Mouse (Mus musculus) heart, postnatal 10 days (tissue): Measurements from ENCODE around the gene Mtg2. TPM values are rescaled to one million over a fixed set of nuclear protein-coding genes. Genes with fewer than 3 reads are reported as not detected.

Source experiments
- DNase-seq, 2 experiments: peaks; one replicate each; pipeline ENCODE4 v3.0.0; 2021
- intact Hi-C: fragments of 180-260 bp; cut with DNase I; formaldehyde crosslinking; loops from one replicate; pipeline ENCODE4 v1.15.1; 2025
- total RNA-seq, 2 experiments: library from RNA; stranded (reverse); gene quantifications; 2 replicates each; pipeline ENCODE4 v1.2.3; 2021

Gene Mtg2
- total RNA-seq, 2 experiments from 2014 or later: 15.5 to 16.0 TPM

DNA sequence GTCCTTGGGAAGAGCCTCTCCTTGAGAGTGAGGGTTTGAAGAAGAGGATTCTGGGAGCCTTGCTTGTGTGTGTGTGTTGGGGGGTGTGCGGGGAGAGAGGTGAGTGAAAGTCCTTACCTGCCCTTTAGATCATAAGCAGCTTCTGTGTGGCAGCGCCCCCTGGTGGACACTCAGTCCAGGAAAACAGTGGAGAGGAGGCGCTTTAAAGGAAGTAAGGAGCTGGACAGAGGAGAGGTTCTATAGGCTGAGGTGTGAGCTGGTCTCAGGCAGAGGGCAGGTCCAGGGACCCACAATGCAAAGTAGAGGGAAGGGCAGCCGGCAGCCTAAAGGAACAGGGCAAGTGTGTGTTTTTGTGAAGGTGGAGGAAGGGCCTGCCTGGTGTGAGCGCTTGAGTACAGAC lies 19.4 kb upstream of the Mtg2 start:
- intact Hi-C loops: loop anchor here (1.0 kb wide), 1 partner anchor 134 kb away; no protein-coding TSS in a partner anchor
- DNase-seq: peak; percentile 82 to 90

DNA sequence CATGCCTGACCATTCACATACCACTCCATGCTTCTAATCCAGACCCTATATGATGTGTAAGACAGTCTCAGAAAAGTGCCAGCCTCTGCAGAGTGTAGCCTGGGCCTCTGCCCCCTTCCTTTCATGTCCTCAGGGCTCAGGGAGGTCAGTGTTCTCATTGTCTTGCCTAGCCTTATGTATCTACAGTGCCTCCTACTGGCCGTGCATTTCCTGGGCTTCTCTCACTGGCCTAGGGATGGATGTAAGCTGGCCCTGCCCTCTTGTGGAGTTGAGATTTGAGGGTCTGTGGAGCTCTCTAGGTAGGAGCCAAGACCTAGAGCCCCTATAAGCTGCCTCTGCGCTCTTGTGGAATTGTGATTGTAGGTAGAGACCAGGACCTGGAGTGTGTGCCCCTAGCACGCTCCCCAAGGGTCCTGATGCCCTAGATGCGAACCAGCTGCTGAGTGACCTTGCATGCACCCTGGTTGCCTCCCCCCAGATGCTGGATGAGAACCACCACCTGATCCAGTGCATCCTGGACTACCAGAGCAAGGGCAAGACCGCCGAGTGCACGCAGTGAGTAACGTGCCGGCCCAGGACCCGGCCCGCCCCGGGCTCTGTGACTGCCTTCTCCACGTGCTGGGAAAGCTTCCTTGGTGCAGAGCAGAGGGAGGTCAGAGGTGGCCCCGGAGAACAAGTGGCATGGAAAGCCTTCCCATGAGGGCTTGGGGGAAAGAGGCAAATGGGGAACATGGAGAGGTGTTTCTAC lies 18.2 kb upstream of the Mtg2 start:
- DNase-seq: peak in 1 of 2 experiments; percentile 49
- intact Hi-C loops: loop anchor here (1.0 kb wide), 1 partner anchor 135 kb away; no protein-coding TSS in a partner anchor

DNA sequence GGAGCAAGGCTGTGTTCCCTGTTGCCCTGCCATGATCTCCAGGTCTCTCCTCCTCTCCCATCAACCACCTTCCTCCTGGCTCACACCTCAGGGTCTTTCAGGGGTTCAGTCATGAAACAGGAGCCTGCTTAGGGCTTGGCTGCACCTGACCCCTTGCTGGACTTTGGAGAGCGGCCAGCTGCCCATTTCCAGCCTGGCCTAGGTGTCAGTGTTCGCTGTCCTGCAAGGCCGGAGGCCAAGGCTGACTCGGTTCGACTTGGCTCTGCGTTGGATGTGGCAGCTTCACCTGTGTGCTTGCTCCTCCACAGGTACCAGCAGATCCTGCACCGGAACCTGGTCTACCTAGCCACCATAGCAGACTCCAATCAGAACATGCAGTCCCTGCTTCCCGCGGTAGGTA lies 17.4 kb upstream of the Mtg2 start:
- no peak for DNase-seq
- intact Hi-C loops: no loop called here

DNA sequence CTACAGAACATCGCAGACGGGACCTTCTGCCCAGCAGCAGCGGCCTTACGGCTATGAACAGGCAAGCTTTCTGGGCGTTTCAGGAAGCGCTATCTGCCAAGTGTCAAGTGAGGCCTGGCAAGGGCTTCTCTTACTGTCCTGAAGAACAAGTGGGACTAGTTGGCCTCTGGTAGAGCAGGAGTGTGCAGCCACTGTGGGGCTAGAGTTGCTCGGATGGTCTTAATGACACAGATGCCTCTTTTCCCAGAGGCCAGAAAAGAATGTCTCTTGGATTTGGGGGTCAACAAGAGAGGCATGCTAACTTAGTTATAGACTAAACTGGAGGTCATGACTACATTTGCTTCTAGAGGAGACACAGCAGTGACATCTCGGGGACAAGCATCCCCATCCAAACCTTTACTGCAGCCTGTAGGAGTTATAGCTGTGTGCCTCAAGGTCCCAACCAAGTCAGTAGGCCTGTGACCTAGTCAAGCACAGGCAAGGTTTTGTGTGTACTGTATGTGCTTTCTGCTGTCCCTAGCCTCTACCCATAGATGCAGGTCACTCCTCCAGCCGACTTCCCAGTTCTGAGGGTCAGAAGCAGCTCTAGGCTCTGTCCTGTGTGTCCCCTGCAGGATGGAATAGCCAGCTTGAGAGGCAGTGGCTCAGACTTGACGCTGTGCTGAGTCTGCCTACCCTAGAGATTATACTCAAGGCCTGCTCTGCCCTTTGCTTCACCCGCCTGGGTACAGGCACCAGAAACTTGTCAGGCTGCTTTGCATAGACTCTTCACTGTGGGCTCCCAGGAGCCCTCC lies 6.9 kb upstream of the Mtg2 start:
- DNase-seq: peak in 1 of 2 experiments; percentile 16
- intact Hi-C loops: no loop called here

DNA sequence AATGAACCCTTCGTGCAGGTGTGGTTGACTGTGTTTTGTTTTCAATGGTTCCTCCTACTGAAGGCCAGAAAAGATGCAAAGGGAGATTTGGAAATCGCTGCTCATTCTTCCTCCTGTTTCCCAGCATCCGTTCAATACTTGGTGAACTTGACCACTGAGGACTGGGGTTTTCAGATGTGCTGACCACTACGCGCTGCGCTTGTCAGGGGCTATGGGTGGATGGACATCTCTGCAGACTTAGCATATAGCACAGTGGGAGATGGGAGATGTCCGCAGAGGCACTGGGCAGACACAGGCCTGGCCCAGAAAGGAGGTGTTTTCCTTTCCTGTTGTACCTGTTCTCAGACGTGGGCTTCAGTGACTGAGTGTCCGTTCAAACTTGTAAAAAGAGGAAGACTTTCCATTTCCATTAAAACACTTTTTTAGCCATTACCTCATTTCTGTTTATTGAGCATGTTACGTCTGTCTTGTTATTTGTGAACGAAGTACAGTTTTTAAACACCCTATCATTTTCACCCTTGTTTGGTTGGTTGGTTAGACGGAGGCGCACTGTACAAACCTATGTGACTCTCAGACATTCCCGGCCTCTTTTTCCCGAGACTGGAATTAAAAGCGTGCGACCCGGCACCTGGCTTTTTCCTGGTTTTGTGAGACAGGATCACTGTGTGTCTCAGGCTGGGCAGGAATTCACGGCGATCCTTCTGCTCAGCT lies 463 bp upstream of the Mtg2 start:
- intact Hi-C loops: loop anchor here (2.0 to 10.0 kb wide), 2 partner anchors 47 to 185 kb away; partner anchors contain the start of gene Rps21
- peak in 1 of 2 experiments; percentile 14 for DNase-seq

DNA sequence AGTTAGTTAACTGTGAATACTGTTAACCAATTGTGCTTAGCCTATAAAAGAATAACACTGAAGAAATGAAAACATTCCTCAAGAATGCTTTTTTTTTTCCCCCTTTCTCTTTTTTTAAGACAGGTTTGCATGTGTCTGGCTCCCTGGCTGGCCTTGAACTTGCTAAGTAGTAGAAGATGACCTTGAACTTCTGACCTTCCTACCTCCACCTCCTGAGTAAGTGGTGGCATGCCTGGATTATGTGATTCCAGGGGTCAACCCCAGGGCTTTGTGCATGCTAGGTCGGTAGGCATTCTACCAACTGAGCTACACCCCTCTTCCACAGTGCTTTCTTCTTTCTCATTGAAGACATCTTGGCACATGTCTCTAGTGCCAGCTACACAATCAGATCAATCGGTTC lies 1.3 kb downstream of the Mtg2 start:
- no peak for DNase-seq
- intact Hi-C loops: loop anchor here (2.0 to 10.0 kb wide), 2 partner anchors 45 to 183 kb away; partner anchors contain the start of gene Rps21

DNA sequence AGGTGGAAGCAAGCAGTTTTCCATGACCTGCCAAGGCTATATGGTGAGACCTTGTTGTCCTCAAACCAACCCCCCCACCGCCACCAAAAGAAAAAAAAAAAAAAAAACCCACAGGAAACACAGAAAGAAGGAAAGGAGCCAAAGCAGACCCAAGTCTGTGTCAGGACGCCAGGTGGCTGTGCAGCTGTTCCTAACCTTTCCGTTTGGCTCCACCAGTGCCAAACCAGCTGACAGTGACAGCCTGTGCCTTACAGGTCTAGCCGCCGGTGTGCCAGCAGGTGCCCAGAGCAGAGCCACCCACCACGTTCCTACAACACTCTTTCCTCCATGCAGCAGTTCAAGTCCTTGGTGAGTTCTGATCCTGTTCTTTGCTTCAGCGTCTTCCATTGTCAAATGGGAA lies 2.5 kb downstream of the Mtg2 start:
- no peak for DNase-seq
- intact Hi-C loops: loop anchor here (10.0 kb wide), 1 partner anchor 182 kb away; the partner anchor contains the start of gene Rps21

DNA sequence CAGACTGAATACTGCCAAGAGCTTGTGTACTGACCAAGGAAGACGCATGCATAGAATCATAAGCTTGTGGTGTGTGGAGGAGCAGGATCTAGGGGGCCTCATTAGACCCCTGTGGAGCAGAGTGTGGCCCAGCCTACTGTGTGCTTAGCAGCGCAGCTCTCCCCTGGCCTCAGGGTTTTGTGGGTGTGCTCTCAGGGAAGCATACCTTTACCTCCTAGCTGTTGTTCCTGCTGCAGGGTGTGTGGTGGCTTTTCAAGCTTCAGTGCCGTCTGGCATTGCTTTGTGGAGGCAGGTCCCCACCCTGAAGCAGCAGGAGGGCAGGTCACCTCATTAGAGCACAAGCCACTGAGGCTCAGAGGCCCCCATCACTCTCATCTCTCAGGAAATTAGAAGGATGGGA lies 7.2 kb downstream of the Mtg2 start:
- intact Hi-C loops: loop anchor here (10.0 kb wide), 1 partner anchor 177 kb away; the partner anchor contains the start of gene Rps21
- no peak for DNase-seq

DNA sequence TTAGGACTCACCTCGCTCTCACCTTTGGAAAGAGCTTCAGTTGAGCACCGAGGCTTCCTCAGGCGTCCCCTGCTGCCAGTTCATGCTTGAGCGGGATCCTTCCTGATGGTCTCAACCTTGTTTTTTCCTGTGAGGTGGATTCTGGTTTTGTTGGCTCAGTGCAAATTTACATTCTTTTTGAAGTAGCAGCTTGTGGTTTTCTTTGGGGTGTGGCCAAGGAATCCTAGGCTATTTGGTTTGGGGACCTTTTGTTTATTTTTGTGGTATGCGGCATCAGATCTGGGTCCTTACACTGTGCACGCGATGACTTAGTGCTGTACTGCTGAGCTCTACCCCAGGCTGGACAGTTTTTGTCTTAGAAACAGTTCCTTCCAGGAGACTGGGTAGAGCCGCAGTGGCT lies 10.3 kb downstream of the Mtg2 start:
- DNase-seq: no peak
- intact Hi-C loops: no loop called here

DNA sequence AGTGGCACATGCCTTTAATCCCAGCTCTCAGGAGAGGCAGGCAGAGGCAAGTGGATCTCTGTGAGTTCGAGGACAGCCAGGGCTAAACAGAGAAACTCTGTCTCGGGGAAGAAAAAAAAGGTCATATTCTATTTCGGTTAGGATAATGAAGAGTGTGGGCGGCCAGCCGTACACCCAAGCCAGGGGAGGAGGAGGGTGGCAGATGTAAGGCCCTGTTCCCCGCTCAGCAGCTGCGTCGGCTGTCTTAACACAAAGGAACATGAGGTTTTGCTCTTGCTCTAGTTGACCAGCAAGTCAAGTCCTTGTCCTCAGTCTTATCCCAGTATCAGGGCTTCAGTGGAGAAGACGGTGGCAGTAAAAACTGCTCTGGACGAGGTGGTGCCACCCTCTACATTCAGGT lies 12.7 kb downstream of the Mtg2 start:
- intact Hi-C loops: no loop called here
- no peak for DNase-seq

DNA sequence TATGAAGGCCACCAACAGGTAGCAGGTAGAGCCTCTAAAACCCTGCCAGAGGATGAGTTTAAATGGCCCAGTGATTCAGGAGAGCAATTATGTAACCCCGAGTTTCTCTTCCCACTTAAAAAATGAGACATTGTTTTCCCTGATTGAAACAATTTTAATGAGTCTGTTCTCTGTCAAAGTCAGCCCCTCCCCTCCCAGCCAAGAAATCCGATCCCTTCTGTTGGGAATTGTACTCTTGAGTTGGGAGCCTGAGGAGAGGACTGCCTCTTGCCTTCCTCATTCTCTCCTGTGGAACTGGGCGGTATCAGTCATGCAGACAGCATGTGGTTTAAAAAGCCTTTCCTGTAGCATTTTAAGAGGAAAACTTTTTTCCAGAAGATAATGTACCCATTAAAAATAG lies 14.2 kb downstream of the Mtg2 start:
- intact Hi-C loops: no loop called here
- no peak for DNase-seq

DNA sequence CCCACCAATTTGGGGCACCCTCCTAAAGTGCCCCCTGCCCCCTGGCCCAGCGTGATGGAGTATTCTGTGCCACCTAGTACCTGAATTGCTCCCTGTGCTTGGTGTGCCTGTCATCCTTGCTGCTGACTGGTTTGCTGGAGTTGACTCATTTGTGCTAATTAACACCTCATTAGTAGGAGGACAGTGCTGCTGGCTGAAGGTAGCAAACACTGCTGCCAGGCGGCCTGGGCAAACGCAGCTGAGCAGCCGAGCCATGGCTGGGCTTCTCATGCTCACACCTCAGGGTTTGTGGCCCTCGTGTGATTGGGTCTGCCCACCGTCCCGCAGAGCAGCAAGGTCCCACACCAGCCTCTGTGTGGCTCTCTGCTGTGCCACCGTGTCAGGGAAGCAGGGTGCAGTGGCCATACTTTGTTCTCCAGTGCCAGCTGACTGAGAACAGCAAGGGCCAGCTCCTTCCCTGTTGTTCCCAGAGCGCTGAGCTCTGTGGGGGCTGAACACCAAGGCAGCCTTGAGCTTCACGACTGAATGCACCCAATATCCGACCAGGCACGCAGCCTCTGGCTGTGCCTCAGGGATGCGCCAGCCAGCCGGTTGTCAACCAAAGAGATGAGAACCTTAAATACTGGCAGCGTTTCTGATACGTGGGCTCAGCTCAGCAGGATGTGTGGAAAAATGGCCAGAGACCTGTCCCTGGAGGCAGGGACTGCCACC lies 15.7 kb downstream of the Mtg2 start:
- intact Hi-C loops: no loop called here
- no peak for DNase-seq

DNA sequence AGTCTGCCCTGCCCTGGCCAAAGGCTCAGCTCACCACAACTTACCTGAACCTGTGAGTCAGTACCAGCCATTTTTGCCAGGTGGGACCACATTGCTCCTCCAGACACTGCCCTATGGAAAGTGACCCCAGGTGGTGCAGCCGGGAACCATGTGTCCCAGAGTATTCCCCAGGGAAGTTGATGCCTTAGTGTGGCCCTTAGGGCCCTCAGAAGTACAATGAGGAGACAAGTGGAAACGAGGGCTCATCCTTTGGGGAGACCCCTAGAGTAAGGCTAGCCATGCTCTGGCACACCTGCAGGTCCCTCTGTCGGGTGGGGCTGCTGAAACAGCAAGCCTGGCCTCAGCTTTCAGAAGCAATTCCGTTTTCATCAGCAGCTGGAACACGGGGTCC lies 16.2 kb downstream of the Mtg2 start:
- intact Hi-C loops: no loop called here
- DNase-seq: no peak

DNA sequence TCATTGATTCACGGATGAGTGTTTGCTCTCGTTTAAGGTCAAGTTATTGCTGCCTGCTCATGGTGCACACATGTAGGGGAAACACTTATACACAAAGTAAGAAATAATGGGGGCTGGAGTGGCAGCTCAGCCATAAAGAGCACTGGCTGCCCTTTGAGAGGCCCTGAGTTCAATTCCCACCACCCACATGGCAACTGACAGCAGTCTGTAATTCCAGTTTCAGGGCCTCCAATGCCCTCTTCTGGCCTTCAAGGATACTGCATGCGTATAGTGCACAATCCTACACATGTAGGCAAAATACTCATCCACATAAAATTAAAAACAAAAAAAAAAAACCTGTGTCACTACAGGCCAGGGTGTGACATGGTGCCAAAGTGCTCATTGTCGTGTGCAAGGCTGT lies 17.1 kb downstream of the Mtg2 start:
- DNase-seq: no peak
- intact Hi-C loops: no loop called here

DNA sequence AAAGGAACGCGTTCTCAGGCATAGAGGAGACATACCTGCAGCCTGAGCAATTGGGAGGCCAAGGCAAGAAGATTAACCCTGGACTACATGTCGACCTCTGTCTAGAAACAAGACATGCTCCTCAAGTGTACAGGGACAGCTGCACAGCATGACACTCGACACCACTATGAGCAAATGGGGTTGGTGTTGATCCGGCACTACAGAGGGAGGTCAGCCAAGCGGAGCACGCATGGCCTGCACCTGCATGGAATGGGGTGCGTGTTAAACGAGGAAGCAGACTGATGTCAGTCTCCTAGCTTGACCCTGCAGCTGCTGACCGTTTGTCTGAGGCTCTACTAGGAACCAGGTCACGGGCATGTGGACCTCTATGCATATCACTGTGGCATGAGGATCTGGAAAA lies 19.9 kb downstream of the Mtg2 start:
- no peak for DNase-seq
- intact Hi-C loops: no loop called here

DNA sequence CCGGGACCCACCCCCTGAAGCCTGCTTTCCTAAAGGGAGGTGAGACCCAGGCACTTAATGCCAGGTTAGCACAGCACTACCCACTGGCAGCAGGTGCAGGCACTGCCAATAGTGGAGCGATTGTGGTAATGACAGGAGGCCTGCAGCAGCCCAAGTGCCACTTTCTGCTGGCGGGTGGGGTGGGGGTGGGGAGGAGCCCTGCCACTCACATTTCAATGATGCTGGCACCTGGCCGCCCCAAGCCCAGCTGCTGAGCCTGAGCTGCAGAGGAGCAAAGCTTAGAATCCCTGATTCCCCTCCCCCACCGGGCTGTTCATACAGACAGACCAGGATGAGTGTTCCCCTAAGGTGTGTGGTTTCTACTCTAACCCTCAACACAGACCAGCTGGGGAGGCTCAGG lies 25.3 kb downstream of the Mtg2 start:
- no peak for DNase-seq
- intact Hi-C loops: no loop called here

DNA sequence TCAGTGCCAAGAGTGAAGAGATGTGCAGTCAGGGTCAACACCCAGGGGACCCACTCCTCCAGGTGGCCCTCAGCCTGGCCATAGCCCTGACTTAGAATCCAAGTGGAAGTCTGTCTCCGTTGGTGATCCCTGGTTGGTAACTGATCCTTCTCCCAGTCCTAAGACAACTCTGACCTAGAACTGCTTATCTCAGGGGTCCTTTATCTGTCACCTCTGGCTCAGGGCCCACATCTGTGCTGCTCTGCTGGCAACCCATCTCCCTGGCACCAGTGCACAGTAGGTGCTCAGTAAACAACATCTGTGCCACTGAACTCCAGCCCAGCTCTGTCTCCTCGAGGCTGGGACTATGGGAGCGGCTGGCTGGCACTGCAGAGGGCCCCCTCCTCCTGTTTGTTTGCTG lies 27.2 kb downstream of the Mtg2 start:
- DNase-seq: no peak
- intact Hi-C loops: no loop called here

DNA sequence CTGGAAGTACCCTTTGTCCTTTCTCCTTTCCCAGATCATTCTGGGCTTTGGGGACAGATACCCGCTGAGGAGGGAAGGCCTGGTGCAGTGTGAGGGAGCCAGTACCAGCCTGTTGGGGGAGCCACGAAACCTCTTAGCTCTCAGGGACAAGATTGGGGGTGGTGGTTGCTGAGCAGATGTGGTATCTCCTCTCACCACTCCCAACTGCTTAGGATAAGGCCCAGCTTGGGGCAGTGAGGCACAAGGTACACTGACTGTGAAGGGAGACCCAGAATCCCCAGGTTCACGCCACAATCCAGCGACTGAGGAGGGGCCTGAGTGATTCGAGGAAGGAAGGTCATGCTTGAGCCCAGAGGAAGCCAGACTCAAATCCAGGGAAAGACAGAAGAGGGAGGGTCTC lies 27.8 kb downstream of the Mtg2 start:
- intact Hi-C loops: no loop called here
- DNase-seq: no peak

DNA sequence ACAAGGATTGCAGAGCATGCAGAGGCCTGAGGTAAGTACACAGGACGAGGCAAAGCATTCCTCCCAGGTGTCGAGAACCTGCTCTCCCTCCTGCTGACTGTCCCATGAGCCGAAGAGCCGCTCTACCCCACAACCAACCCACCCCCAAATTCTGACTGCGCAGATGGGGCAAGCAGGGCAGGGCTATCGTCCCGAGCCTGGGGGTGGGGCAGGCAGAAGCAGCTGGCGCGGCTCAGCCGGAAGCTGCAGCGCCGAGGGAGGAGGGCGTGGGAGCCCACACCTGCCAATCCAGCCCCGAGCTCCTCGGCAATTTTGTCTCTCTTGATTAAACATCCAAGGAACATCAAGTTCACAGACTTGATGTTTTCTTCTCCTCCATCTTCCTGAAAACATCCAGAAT lies 29.1 kb downstream of the Mtg2 start:
- intact Hi-C loops: no loop called here
- no peak for DNase-seq

DNA sequence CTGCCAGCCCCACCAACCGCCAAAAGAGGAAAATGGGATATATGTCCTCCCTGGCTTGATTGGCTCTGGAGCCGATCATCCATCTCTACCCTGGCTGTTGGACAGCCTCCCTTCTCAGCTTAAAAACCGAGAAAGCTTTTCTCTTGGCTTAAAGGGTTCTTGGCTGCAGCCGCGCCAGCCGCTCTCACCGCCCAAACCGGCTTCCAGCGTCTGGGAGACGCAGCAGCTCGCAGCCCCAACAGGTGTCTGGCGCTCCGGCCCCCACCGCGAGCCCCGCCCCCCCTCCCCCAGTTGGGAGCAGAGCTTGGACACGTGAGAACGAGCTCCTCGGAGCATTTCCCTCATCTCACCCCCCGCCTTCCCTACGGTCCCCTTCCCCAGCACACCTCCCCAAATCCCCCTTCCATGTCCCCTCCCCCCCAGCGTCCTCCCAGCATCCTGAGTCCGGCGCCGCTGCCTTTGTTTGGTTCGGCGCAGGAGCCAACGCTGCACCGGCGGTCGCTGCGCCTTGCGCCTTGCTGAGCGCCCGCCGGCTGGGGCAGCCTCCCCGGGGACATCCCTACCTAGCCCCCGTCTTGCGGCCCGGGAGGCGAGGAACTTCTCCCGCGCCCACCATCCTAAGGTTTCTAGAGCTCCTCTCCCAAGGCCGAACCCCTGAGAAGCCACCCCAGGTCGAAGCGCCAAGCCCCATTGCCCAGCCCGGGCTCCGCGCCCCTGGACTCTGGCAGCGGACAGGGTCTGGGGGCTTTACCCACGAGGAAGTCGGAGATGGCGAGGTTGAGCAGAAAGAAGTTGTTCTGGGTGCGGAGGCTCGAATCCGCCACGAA lies 33.0 kb downstream of the Mtg2 start:
- intact Hi-C loops: no loop called here

More for the DNA sequence above, 33.0 kb downstream of the Mtg2 start:
- no peak for DNase-seq
